ENCODE assay signal across 12 mouse cellular contexts in genomic region chr5:36135874-36136542, GRCm38 (mm10).
A peak's percentile ranks its signal among the peaks of the same experiment; 100 is the strongest.
DNase-seq lines count a peak whose midpoint lies in the region; ATAC-seq lines count a peak whose summit lies in the region.
"Had no signal": no experiment of that assay in that cellular context is flagged by ENCODE, and none has a peak within 500 bp of the region (broad histone marks: within the 10 kb centered on the region; RNA-seq: fewer than 3 reads in every experiment).

No protein-coding gene starts in this region.

- H3K27ac ChIP-seq in hindbrain, embryonic 13.5 days = peak overlapping the region; percentile 23; the same call in 1 of the 2 replicates
- H3K27ac ChIP-seq in hindbrain, embryonic 10.5 days = no peak overlapping the region
- no peak overlapping the region for H3K27ac ChIP-seq in intestine, embryonic 15.5 days
- H3K27ac ChIP-seq in forebrain, embryonic 16.5 days (ENCODE audit: low read length) = no peak overlapping the region
- H3K27ac ChIP-seq in kidney, embryonic 15.5 days = no peak overlapping the region

- H3K36me3 ChIP-seq in hindbrain, embryonic 13.5 days = no peaks in the 10 kb centered on the region
- no peaks in the 10 kb centered on the region for H3K36me3 ChIP-seq in hindbrain, embryonic 10.5 days
- H3K36me3 ChIP-seq in intestine, embryonic 15.5 days = no peaks in the 10 kb centered on the region
- no peaks in the 10 kb centered on the region for H3K36me3 ChIP-seq in forebrain, embryonic 16.5 days (ENCODE audit: control insufficient read depth, insufficient read depth)
- no peaks in the 10 kb centered on the region for H3K36me3 ChIP-seq in kidney, embryonic 15.5 days

- peaks cover 17% of the 10 kb centered on the region for H3K27me3 ChIP-seq in hindbrain, embryonic 13.5 days
- H3K27me3 ChIP-seq in hindbrain, embryonic 10.5 days (ENCODE audit: insufficient read depth, poor library complexity, severe bottlenecking) = peaks cover 8% of the 10 kb centered on the region; the same call in 1 of the 2 replicates
- no peaks in the 10 kb centered on the region for H3K27me3 ChIP-seq in intestine, embryonic 15.5 days (replicated peaks)
- no peaks in the 10 kb centered on the region for H3K27me3 ChIP-seq in forebrain, embryonic 16.5 days (replicated peaks; ENCODE audit: control insufficient read depth, insufficient read depth, low read length)
- no peaks in the 10 kb centered on the region for H3K27me3 ChIP-seq in kidney, embryonic 15.5 days

- no peak for DNase-seq in hindbrain, embryonic 10.5 days (ENCODE audit: low spot score)
- peak; percentile 8 to 23 for DNase-seq in urinary bladder, adult 18-20 months (ENCODE audit: low spot score in 2 of 2)
- no peak for DNase-seq in urinary bladder, postnatal 4 days (ENCODE audit: low spot score in 2 of 2)
- DNase-seq in kidney, postnatal 10 days = no peak
- DNase-seq: forebrain, postnatal 0 days; heart, adult 11 months; layer of hippocampus, adult 9-11 months; right cerebral cortex, postnatal 4 days had no signal

- peaks cover 10% of the 10 kb centered on the region for H3K4me1 ChIP-seq in hindbrain, embryonic 13.5 days (replicated peaks)
- peaks cover 14% of the 10 kb centered on the region for H3K4me1 ChIP-seq in hindbrain, embryonic 10.5 days (replicated peaks)
- H3K4me1 ChIP-seq in intestine, embryonic 15.5 days (replicated peaks) = no peaks in the 10 kb centered on the region; the same call in 1 of the 2 replicates
- H3K4me1 ChIP-seq in forebrain, embryonic 16.5 days (replicated peaks; ENCODE audit: control insufficient read depth, insufficient read depth, low read length) = no peaks in the 10 kb centered on the region
- no peaks in the 10 kb centered on the region for H3K4me1 ChIP-seq in kidney, embryonic 15.5 days

- no peaks in the 10 kb centered on the region for H3K9me3 ChIP-seq in hindbrain, embryonic 13.5 days
- H3K9me3 ChIP-seq in hindbrain, embryonic 10.5 days = no peaks in the 10 kb centered on the region
- H3K9me3 ChIP-seq in intestine, embryonic 15.5 days = no peaks in the 10 kb centered on the region
- no peaks in the 10 kb centered on the region for H3K9me3 ChIP-seq in forebrain, embryonic 16.5 days (ENCODE audit: control insufficient read depth, low read length)
- no peaks in the 10 kb centered on the region for H3K9me3 ChIP-seq in kidney, embryonic 15.5 days (replicated peaks)

- H3K4me2 ChIP-seq in hindbrain, embryonic 13.5 days = no peak overlapping the region
- H3K4me2 ChIP-seq in intestine, embryonic 15.5 days (replicated peaks) = no peak overlapping the region
- H3K4me2 ChIP-seq in forebrain, embryonic 16.5 days (ENCODE audit: low read length) = no peak overlapping the region
- no peak overlapping the region for H3K4me2 ChIP-seq in kidney, embryonic 15.5 days

- WGBS in hindbrain, embryonic 13.5 days = 81% methylated on average over 3 of the region's 3 CpGs
- WGBS in hindbrain, embryonic 10.5 days = 82% methylated on average over 3 of the region's 3 CpGs
- 66% methylated on average over 3 of the region's 3 CpGs for WGBS in intestine, embryonic 15.5 days
- WGBS in forebrain, embryonic 16.5 days = 84% methylated on average over 3 of the region's 3 CpGs
- WGBS in kidney, embryonic 15.5 days = 86% methylated on average over 3 of the region's 3 CpGs

- H3K9ac ChIP-seq in hindbrain, embryonic 13.5 days = no peak overlapping the region
- H3K9ac ChIP-seq in intestine, embryonic 15.5 days = no peak overlapping the region
- H3K9ac ChIP-seq in forebrain, embryonic 16.5 days (replicated peaks; ENCODE audit: low read depth, low read length) = no peak overlapping the region
- H3K9ac ChIP-seq in kidney, embryonic 15.5 days = no peak overlapping the region
- H3K9ac ChIP-seq: forebrain, postnatal 0 days had no signal

- H3K4me3 ChIP-seq in hindbrain, embryonic 13.5 days = no peak overlapping the region
- H3K4me3 ChIP-seq in hindbrain, embryonic 10.5 days = no peak overlapping the region
- H3K4me3 ChIP-seq in intestine, embryonic 15.5 days (replicated peaks) = no peak overlapping the region
- no peak overlapping the region for H3K4me3 ChIP-seq in forebrain, embryonic 16.5 days (replicated peaks; ENCODE audit: low read length)
- no peak overlapping the region for H3K4me3 ChIP-seq in kidney, embryonic 15.5 days (replicated peaks)

- no peak; the same call in 1 of the 2 replicates for ATAC-seq in hindbrain, embryonic 13.5 days (ENCODE audit: low FRiP score)
- ATAC-seq in intestine, embryonic 15.5 days = peak; percentile 68; the same call in 1 of the 2 replicates
- ATAC-seq in forebrain, embryonic 16.5 days = no peak
- ATAC-seq in kidney, embryonic 15.5 days (replicated peaks; ENCODE audit: low FRiP score) = no peak
- ATAC-seq: forebrain, postnatal 0 days had no signal

Comparison
In these comparisons a context has a peak if more than half of its experiments do, and no peak if none do; other contexts are left out.
1. DNase-seq: peak in urinary bladder, adult 18-20 months (2 of 2); none in hindbrain, embryonic 10.5 days (single experiment), urinary bladder, postnatal 4 days (0 of 2) and kidney, postnatal 10 days (single experiment).